Mouse (Mus musculus): ENCODE data around the gene Col2a1.

DNA sequence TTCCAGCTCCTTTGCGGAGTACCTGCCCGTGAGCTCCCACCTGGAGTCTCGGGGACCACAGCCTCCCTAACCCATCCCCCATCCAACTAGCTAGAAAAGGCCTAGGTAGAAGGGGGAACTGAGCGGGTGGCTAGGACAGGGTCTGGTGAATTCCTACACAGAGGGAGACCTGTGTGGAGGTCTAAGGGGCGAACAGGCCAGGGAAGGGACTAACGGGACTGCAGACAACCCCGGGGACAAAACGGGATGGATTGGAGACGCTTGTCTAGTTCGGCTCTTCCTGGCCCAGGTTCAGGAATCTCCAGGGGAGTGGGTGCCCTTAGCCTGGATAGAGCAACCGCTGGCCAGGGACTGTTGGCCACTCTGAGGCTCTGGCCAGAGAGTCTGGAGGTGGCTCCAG lies 686 bp upstream of the Col2a1 start:
- TF ChIP-seq CTCF (IDR thresholded peaks at IDR 0.05; ENCODE audit: borderline replicate concordance, extremely low read depth, insufficient read depth, insufficient read length) (no peak), POLR2A (IDR thresholded peaks at IDR 0.05; ENCODE audit: borderline replicate concordance, extremely low read depth, insufficient read depth, insufficient read length, poor library complexity, severe bottlenecking) (no peak)
